Mouse (Mus musculus) ES-Bruce4 (cell line): Measurements from ENCODE around the gene Col13a1.

ENCODE experiments used
- CTCF ChIP-seq: IDR thresholded peaks from one replicate; pipeline ENCODE4 v1.8.1; 2011; ENCODE audit warnings: low read depth, low read length
- EP300 ChIP-seq: IDR thresholded peaks from 2 replicates; pipeline ENCODE4 v1.6.1; 2011; ENCODE audit warnings: low read depth, low read length; ENCODE audit not compliant: insufficient read depth
- POLR2A ChIP-seq: IDR thresholded peaks from one replicate; pipeline ENCODE4 v1.8.1; 2011; ENCODE audit warnings: low read length; ENCODE audit not compliant: insufficient read depth

GRCm38 (mm10) chr10:61822968-61823730 is 155.8 kb downstream of the Col13a1 start:
- TF ChIP-seq POLR2A = no peak
- no peak for TF ChIP-seq CTCF
- TF ChIP-seq EP300 = no peak
